Mouse (Mus musculus) testis, adult 2 months (tissue): ENCODE measurements around the gene Akip1. TPM values are rescaled to one million over a fixed set of nuclear protein-coding genes. Genes with fewer than 3 reads are reported as not detected.

Experiments used
- H3K27ac ChIP-seq: fragments of 200-500 bp; 2 replicates; pipeline ENCODE4 v1.5.1; 2012; ENCODE audit warnings: low read depth, low read length; ENCODE audit not compliant: control insufficient read depth, insufficient read depth
- H3K27me3 ChIP-seq: fragments of 200-500 bp; 2 replicates; pipeline ENCODE4 v1.6.1; 2012; ENCODE audit warnings: mild to moderate bottlenecking, low read length, moderate library complexity; ENCODE audit not compliant: control insufficient read depth, insufficient read depth
- H3K36me3 ChIP-seq: fragments of 200-500 bp; 2 replicates; pipeline ENCODE4 v1.6.1; 2012; ENCODE audit warnings: mild to moderate bottlenecking, low read length; ENCODE audit not compliant: control insufficient read depth, insufficient read depth
- H3K4me1 ChIP-seq: fragments of 200-500 bp; 2 replicates; pipeline ENCODE4 v1.6.1; 2012; ENCODE audit warnings: low read length; ENCODE audit not compliant: control insufficient read depth, insufficient read depth
- H3K4me3 ChIP-seq: fragments of 200-500 bp; 2 replicates; pipeline ENCODE4 v1.5.1; 2012; ENCODE audit warnings: low read depth, mild to moderate bottlenecking, low read length, moderate library complexity, mixed read lengths; ENCODE audit not compliant: control insufficient read depth
- CTCF ChIP-seq: fragments of 200-500 bp; IDR thresholded peaks from 2 replicates; pipeline ENCODE4 v1.5.1; 2012; ENCODE audit warnings: low read depth, mild to moderate bottlenecking, inconsistent platforms, low read length, moderate library complexity; ENCODE audit not compliant: control insufficient read depth, insufficient read depth, insufficient replicate concordance
- POLR2A ChIP-seq: fragments of 200-500 bp; IDR thresholded peaks from 2 replicates; pipeline ENCODE4 v1.6.1; 2012; ENCODE audit warnings: low read depth, mild to moderate bottlenecking, inconsistent platforms, low read length, moderate library complexity; ENCODE audit not compliant: control insufficient read depth
- polyA plus RNA-seq: library from polyadenylated mRNA; depleted of rRNA; stranded (reverse); fragments of >200 nt; gene quantifications from 2 replicates; pipeline ENCODE4 v1.2.3, GENCODE M21; 2012

The Akip1 gene
- polyA plus RNA-seq, 1 experiment = 34.3 TPM

GRCm38 (mm10) chr7:109731626-109732025, 28.1 kb downstream of the Akip1 start, which contains the start of gene Ascl3:
Ascl3 (minus strand) TSS chr7:109731726.
- TF ChIP-seq CTCF = no peak
- TF ChIP-seq POLR2A = no peak
- no peak within 1 kb of the TSS for H3K27ac ChIP-seq
- no peaks in the 10 kb centered on the region for H3K36me3 ChIP-seq
- no peak within 1 kb of the TSS for H3K4me3 ChIP-seq
- no peaks in the 10 kb centered on the region for H3K27me3 ChIP-seq
- peaks cover 12% of the 10 kb centered on the region for H3K4me1 ChIP-seq

GRCm38 (mm10) chr7:109734806-109735205, 31.3 kb downstream of the Akip1 start:
- H3K36me3 ChIP-seq = no peaks in the 10 kb centered on the region

GRCm38 (mm10) chr7:109739822-109740370, 36.4 kb downstream of the Akip1 start:
- TF ChIP-seq CTCF (no peak), POLR2A (no peak)
- peaks cover 2% of the 10 kb centered on the region for H3K36me3 ChIP-seq
- no peaks in the 10 kb centered on the region for H3K27me3 ChIP-seq
- no peak overlapping the region for H3K4me3 ChIP-seq
- H3K27ac ChIP-seq = no peak overlapping the region
- H3K4me1 ChIP-seq = no peaks in the 10 kb centered on the region; the same call in 1 of the 2 replicates

More at GRCm38 (mm10) chr7:109734806-109735205, 31.3 kb downstream of the Akip1 start:
- TF ChIP-seq CTCF (no peak), POLR2A (no peak)
- Histone ChIP-seq H3K27me3 (no peaks in the 10 kb centered on the region), H3K27ac (no peak overlapping the region), H3K4me3 (no peak overlapping the region), H3K4me1 (no peaks in the 10 kb centered on the region)

- Histone ChIP-seq H3K36me3 (peaks cover 2% of the 10 kb centered on the region), H3K27me3 (no peaks in the 10 kb centered on the region), H3K4me1 (no peaks in the 10 kb centered on the region; the same call in 1 of the 2 replicates), H3K4me3 (peak overlapping the region; percentile 71; the same call in 1 of the 2 replicates), H3K27ac (no peak overlapping the region)
- TF ChIP-seq CTCF (no peak), POLR2A (no peak)
Measured at GRCm38 (mm10) chr7:109741060-109741459, 37.6 kb downstream of the Akip1 start.

- no peaks in the 10 kb centered on the region for H3K27me3 ChIP-seq
- H3K4me3 ChIP-seq = peak overlapping the region; percentile 71
- H3K36me3 ChIP-seq = peaks cover 2% of the 10 kb centered on the region
- no peak overlapping the region for H3K27ac ChIP-seq
- TF ChIP-seq CTCF (no peak), POLR2A (no peak)
- no peaks in the 10 kb centered on the region; the same call in 1 of the 2 replicates for H3K4me1 ChIP-seq
Measured at GRCm38 (mm10) chr7:109741703-109742102, 38.2 kb downstream of the Akip1 start.

- H3K4me3 ChIP-seq = no peak overlapping the region
- no peak for TF ChIP-seq CTCF
- peaks cover 5% of the 10 kb centered on the region; the same call in 1 of the 2 replicates for H3K4me1 ChIP-seq
- H3K27ac ChIP-seq = no peak overlapping the region
- H3K36me3 ChIP-seq = peaks cover 1% of the 10 kb centered on the region; the same call in 1 of the 2 replicates
- H3K27me3 ChIP-seq = no peaks in the 10 kb centered on the region
Measured at GRCm38 (mm10) chr7:109747747-109748146, 44.3 kb downstream of the Akip1 start.

- TF ChIP-seq CTCF (no peak), POLR2A (no peak)
- H3K4me3 ChIP-seq = peak overlapping the region; percentile 84
- peaks cover 5% of the 10 kb centered on the region; the same call in 1 of the 2 replicates for H3K4me1 ChIP-seq
- H3K27ac ChIP-seq = peak overlapping the region; percentile 23; the same call in 1 of the 2 replicates
- H3K36me3 ChIP-seq = peaks cover 1% of the 10 kb centered on the region; the same call in 1 of the 2 replicates
- H3K27me3 ChIP-seq = no peaks in the 10 kb centered on the region
Measured at GRCm38 (mm10) chr7:109751427-109752007, 48.0 kb downstream of the Akip1 start.
